Mouse (Mus musculus) liver, embryonic 12.5 days (tissue): ENCODE measurements around the gene Ces2c. TPM values are rescaled to one million over a fixed set of nuclear protein-coding genes. Genes with fewer than 3 reads are reported as not detected.
"Not testable (repeated sequence)": the region's sequence is repeated elsewhere in the genome, so short reads cannot be mapped to it uniquely, and the experiment has no call there.

Experiments used
- ATAC-seq: fragments of 200-750 bp; cut with Nextera tagmentation; 2 replicates; pipeline ENCODE4 v1.8.0; 2017; ENCODE audit warnings: moderate number of reproducible peaks, mild to moderate bottlenecking, moderate library complexity
- H3K27ac ChIP-seq: fragments of 300-500 bp; sonication (generic); 2 replicates; pipeline ENCODE4 v1.5.1; 2016; ENCODE audit warnings: mild to moderate bottlenecking
- H3K27me3 ChIP-seq: fragments of 300-500 bp; sonication (generic); replicated peaks from 2 replicates; pipeline ENCODE4 v1.6.1; 2016; ENCODE audit warnings: mild to moderate bottlenecking, moderate library complexity
- H3K36me3 ChIP-seq: fragments of 300-500 bp; sonication (generic); 2 replicates; pipeline ENCODE4 v1.6.1; 2016; ENCODE audit warnings: mild to moderate bottlenecking, moderate library complexity
- H3K4me1 ChIP-seq: fragments of 300-500 bp; sonication (generic); 2 replicates; pipeline ENCODE4 v1.6.1; 2016
- H3K4me2 ChIP-seq: fragments of 300-500 bp; sonication (generic); 2 replicates; pipeline ENCODE4 v1.6.1; 2016; ENCODE audit warnings: mild to moderate bottlenecking, moderate library complexity
- H3K4me3 ChIP-seq: fragments of 300-500 bp; sonication (generic); 2 replicates; pipeline ENCODE4 v1.5.1; 2016; ENCODE audit warnings: mild to moderate bottlenecking, moderate library complexity
- H3K9ac ChIP-seq: fragments of 300-500 bp; sonication (generic); 2 replicates; pipeline ENCODE4 v1.6.1; 2016; ENCODE audit warnings: mild to moderate bottlenecking, moderate library complexity
- H3K9me3 ChIP-seq: fragments of 300-500 bp; sonication (generic); replicated peaks from 2 replicates; pipeline ENCODE4 v1.6.1; 2016; ENCODE audit warnings: mild to moderate bottlenecking, moderate library complexity
- WGBS: fragments of 180-500 bp; shearing (Covaris S2); methylation state at CpG from one replicate; pipeline ENCODE4 v1.1.7; 2016; ENCODE audit not compliant: insufficient replicate concordance; 5-methylcytosine and 5-hydroxymethylcytosine counted together
- polyA plus RNA-seq: library from polyadenylated mRNA; unstranded; fragments of >200 nt; fragmentation: Nextera tagmentation; extraction: Ambion mirVana; gene quantifications from 2 replicates; pipeline ENCODE4 v1.2.1, GENCODE M21; 2016

Ces2c gene
- not detected in 2 replicates for polyA plus RNA-seq

DNA sequence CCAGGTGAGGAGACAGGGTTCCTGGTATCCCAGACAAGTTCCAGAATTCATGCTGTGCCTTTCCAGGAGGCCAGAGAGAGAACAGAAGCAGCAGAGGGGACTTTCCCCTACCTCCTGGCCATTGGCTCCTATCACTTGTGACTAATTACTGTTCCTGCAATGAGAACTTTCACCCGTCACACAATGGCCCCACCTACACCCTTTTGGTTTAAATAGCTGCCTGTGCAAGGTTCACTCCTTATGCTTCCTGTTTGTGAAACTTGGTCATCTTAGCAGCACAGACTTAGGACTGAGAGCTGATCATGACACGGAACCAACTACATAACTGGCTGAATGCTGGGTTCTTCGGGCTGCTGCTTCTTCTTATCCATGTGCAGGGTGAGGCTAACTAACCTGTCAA lies at the start of gene Ces2c:
Ces2c (plus strand) TSS at position 238 of the 400 bp plus-strand sequence.
- Histone ChIP-seq H3K4me1 (no peaks in the 10 kb centered on the region), H3K36me3 (no peaks in the 10 kb centered on the region), H3K27me3 (no peaks in the 10 kb centered on the region), H3K9ac (no peak within 1 kb of the TSS), H3K4me3 (no peak within 1 kb of the TSS), H3K4me2 (no peak within 1 kb of the TSS), H3K27ac (no peak within 1 kb of the TSS), H3K9me3 (no peaks in the 10 kb centered on the region)
- no peak for ATAC-seq
- WGBS: 73% methylated on average over 3 of the region's 3 CpGs

DNA sequence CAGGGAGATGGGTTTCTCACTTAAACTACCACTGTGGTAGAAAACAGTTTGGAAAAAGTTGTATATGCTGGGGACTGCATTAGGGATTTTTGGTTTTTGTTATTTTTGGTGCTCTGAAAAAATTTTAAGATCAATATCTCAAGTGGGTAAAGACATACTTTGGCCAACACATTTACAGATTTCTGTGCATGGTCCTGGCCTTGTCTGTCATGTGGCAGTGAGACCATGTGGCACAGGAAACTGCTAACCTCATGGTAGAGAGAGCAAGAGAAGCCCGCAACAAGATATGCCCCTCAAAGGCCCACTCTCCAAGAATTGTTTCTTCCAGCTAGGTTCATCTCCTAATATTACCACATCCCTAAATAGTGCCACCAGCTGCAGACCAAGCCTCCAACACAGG lies 47.5 kb upstream of the Ces2c start:
- H3K9me3 ChIP-seq: no peaks in the 10 kb centered on the region
- H3K4me1 ChIP-seq: no peaks in the 10 kb centered on the region
- no peak overlapping the region for H3K9ac ChIP-seq
- WGBS: 77% methylated on average over 1 of the region's 1 CpGs
- no peak overlapping the region for H3K4me2 ChIP-seq
- H3K27me3 ChIP-seq: no peaks in the 10 kb centered on the region
- no peak overlapping the region for H3K27ac ChIP-seq
- ATAC-seq: no peak
- H3K4me3 ChIP-seq: no peak overlapping the region
- no peaks in the 10 kb centered on the region for H3K36me3 ChIP-seq

DNA sequence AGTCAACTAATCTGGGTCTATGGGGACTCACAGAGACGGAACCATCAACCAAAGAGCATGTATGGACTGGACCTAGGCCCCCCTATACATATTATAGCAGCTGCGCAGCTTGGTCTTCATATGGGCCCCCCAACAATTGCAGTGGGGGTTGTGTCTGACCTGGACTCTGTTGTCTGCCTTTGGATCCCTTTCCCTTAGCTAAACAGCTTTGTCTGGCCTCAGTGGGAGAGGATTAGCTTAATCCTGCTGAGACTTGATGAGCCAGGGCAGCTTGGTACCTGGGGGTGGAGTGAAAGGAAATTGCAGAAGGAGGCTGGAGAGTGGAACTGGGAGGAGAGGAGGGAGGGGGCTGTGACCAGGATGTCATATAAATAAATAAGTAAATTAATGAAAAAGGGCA lies 40.7 kb upstream of the Ces2c start:
- Histone ChIP-seq H3K9me3 (no peaks in the 10 kb centered on the region), H3K27ac (no peak overlapping the region), H3K36me3 (no peaks in the 10 kb centered on the region), H3K27me3 (no peaks in the 10 kb centered on the region), H3K4me1 (no peaks in the 10 kb centered on the region), H3K9ac (no peak overlapping the region), H3K4me2 (no peak overlapping the region), H3K4me3 (no peak overlapping the region)
- ATAC-seq: no peak
- 27% methylated on average over 2 of the region's 2 CpGs for WGBS

DNA sequence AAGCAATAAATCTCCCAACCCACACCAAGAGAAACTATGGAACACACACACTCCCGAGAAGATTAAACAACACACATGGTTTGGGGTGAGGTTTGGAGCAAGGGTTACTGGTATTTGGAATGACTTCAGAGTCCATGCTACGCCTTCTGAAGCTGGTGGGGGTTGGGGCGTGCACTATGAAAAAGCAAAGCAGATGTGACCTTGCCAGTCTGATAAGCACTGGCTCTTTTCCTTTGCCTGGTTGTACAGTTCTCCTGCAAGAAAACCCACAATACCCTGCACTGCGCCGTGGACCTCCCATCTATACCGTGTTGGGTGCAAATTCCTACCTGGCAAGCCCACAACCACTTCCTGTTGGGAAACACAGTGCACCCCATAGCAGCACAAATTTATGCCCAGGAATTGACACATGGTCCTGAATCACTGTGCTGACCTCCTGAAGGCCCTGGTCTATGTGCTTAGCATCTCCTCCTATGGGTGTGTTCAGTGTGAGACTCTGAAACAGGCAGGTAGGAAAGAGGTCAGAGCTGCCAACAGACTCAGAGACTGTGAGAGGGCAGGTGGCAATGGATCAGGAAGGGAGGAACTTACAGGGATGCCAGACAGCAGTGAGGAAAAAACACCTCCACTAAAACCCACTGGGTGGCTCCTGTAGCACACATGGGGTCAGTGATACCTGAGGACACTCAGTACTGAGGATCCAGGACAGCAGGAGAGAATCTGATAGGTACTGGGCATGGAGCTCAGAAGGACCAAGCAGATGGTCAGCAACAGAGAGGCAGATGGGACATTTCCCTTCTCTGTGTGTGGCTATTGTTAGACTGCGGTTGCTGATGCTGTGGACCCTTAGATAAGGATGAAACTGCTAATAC lies 38.1 kb upstream of the Ces2c start:
- Histone ChIP-seq H3K4me1 (no peaks in the 10 kb centered on the region), H3K9me3 (no peaks in the 10 kb centered on the region), H3K27me3 (no peaks in the 10 kb centered on the region), H3K9ac (no peak overlapping the region), H3K4me2 (no peak overlapping the region), H3K4me3 (no peak overlapping the region), H3K27ac (no peak overlapping the region), H3K36me3 (no peaks in the 10 kb centered on the region)
- ATAC-seq: no peak
- WGBS: 51% methylated on average over 7 of the region's 7 CpGs

DNA sequence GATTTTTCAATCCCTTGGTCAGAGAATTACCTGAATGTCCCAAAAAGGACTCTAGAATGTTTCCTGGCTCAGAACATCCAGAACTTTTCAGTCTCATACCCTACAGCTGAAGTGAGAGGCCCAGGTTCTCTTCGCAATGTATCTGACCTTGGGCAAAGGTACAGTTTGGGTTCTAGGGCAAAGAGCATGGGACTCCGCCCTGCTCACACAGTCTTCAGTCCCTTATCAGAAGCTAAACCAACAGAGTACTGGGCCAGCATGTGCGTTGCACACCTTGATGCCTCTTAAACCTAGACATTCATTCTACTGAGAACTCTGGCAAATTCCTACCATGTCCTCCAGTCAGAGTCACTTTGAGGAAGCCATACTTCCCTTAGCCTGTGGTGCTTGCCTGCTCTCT lies 37.4 kb upstream of the Ces2c start:
- H3K9me3 ChIP-seq: no peaks in the 10 kb centered on the region
- no peak overlapping the region for H3K4me3 ChIP-seq
- H3K4me2 ChIP-seq: no peak overlapping the region
- no peak for ATAC-seq
- no peaks in the 10 kb centered on the region for H3K27me3 ChIP-seq
- H3K4me1 ChIP-seq: no peaks in the 10 kb centered on the region
- no peaks in the 10 kb centered on the region for H3K36me3 ChIP-seq
- H3K27ac ChIP-seq: no peak overlapping the region
- 62% methylated on average over 3 of the region's 3 CpGs for WGBS
- no peak overlapping the region for H3K9ac ChIP-seq

DNA sequence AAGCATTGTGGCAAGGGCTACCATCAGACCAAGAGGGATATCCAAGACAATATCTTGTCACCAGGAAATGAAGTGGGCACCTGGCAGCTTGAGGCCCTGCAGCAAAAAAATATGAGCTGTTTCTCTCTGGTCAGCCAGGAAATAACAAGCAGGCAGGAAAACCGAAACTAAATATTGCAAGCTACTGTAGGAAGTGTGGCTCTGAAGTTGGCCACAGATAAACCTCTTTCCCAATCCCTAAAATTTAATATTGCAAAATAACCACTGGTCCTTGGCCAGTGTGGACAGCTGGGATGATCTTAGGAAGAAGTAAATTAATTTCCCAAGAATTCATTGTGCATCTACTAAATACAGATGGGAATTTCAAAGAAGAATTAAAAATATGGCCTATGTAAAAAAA lies 20.0 kb upstream of the Ces2c start:
- no peak for ATAC-seq
- Histone ChIP-seq H3K9ac (no peak overlapping the region), H3K27ac (no peak overlapping the region), H3K4me3 (no peak overlapping the region), H3K4me1 (no peaks in the 10 kb centered on the region), H3K4me2 (no peak overlapping the region), H3K36me3 (no peaks in the 10 kb centered on the region), H3K9me3 (no peaks in the 10 kb centered on the region), H3K27me3 (no peaks in the 10 kb centered on the region)
- 50% methylated on average over 1 of the region's 1 CpGs for WGBS

DNA sequence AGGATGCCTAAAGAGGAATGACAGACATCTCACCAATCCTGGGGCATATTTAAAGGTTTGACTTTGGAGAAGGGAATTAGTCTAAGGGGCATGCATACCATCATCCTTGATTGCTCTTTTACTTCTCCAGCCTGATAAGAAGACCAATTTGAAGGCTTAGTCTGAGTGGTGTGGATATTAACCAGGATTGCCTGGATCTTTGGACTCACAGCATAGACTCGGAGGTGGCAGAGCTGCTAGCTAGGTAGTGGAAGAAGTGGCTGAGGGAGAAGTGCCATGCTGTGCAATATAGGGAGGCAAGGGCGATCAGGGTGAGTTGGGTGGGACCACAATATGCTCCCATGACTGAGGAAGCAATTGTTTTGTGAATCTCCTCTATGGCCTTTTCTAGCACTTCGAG lies 18.6 kb upstream of the Ces2c start:
- Histone ChIP-seq H3K9me3 (no peaks in the 10 kb centered on the region), H3K4me3 (no peak overlapping the region), H3K9ac (no peak overlapping the region), H3K4me2 (no peak overlapping the region), H3K27me3 (no peaks in the 10 kb centered on the region), H3K4me1 (no peaks in the 10 kb centered on the region), H3K36me3 (no peaks in the 10 kb centered on the region), H3K27ac (no peak overlapping the region)
- WGBS: 57% methylated on average over 3 of the region's 3 CpGs
- ATAC-seq: no peak

DNA sequence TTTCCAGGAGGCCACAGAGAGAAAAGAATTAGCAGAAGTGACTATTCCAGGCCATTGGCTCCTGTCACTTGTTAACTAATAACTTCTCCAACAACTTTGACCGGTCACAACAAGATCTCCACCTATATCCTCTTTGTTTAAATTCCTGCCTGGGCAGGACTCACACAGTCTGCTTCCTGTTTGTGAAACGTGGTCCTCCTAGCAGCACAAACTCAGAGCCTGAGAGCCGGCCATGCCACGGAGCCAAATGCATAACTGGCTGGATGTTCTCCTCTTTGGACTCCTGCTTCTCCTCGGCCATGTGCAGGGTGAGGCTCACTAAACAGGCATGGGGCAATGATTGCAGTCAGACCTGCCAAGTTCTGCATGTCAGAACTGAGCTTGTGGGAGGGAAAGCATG lies 15.4 kb upstream of the Ces2c start, which contains the start of gene Ces2b:
Ces2b (plus strand) TSS at position 133 of the 400 bp plus-strand sequence.
- no peak within 1 kb of the TSS for H3K27ac ChIP-seq
- no peaks in the 10 kb centered on the region for H3K36me3 ChIP-seq
- no peaks in the 10 kb centered on the region for H3K4me1 ChIP-seq
- H3K4me2 ChIP-seq: no peak within 1 kb of the TSS
- H3K27me3 ChIP-seq: no peaks in the 10 kb centered on the region
- no peak within 1 kb of the TSS for H3K4me3 ChIP-seq
- no peaks in the 10 kb centered on the region for H3K9me3 ChIP-seq
- ATAC-seq: no peak
- H3K9ac ChIP-seq: no peak within 1 kb of the TSS
- 37% methylated on average over 5 of the region's 5 CpGs for WGBS

DNA sequence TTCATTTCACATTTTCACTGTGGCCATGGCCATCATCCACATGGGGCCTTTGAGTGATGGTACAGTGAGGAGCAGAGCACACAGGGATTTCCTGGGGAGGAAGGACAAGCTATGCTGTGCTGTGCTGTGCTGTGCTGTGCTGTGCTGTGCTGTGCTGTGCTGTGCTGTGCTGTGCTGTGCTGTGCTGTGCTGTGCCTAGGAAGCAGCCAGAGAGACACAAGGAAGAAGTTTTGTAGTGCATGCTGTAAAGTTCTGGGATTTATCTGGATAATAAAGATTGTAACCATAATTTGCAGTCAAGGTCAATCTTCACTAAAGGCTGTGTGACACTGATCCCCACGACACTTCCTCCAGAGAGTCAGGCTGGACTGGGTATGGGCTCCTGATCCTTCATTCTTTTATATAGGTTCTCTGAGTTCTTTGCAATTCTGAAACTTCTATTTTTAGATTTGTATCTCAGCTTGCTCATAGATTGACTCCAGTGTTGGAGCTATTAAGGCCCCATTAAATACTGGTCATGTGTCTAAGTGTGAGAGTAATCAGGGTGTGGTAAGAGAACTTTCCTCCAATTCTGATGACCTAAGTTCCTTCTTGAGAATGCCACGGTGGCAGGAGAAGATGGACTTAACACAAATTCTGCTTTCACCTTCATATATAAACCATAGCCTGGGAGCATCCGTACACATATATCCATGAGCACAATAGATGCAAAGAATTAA lies 5.3 kb upstream of the Ces2c start:
- H3K4me3 ChIP-seq: no peak overlapping the region
- H3K9ac ChIP-seq: no peak overlapping the region
- H3K9me3 ChIP-seq: no peaks in the 10 kb centered on the region
- H3K36me3 ChIP-seq: no peaks in the 10 kb centered on the region
- ATAC-seq: no peak
- no peaks in the 10 kb centered on the region for H3K4me1 ChIP-seq
- H3K27ac ChIP-seq: no peak overlapping the region
- WGBS: 58% methylated on average over 3 of the region's 3 CpGs
- H3K27me3 ChIP-seq: no peaks in the 10 kb centered on the region
- H3K4me2 ChIP-seq: no peak overlapping the region

DNA sequence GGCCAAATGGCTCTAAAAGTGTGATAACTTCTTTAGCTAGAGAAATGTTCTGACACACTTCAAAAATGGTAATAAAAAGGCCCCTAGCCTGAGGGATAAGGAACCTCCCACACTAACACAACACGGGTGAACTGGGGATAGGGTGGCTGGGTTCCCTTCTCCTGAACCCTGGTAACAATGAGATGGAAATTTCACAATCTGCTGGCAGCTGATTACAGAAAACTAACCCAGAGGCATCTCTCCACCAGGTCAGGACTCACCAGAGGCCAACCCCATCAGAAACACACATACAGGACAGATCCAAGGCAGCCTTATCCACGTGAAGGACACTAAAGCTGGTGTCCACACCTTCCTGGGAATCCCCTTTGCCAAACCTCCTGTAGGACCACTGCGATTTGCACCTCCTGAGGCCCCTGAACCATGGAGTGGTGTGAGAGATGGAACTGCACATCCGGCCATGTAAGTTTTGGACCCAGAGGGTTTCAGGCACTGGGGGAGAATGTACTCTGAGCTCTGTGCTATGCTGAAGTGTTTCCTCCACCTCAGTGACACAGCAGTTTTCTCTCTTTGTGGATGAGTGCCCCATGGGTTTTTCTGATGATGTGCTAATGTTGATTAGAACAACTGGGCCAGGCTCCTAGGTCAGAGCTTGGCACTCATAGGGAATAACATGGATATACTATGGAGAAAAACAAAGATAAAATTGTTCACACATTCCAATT lies 1.0 kb downstream of the Ces2c start:
- Histone ChIP-seq H3K4me2 (no peak overlapping the region), H3K9me3 (no peaks in the 10 kb centered on the region), H3K36me3 (no peaks in the 10 kb centered on the region), H3K4me3 (no peak overlapping the region), H3K27ac (no peak overlapping the region), H3K4me1 (no peaks in the 10 kb centered on the region), H3K27me3 (no peaks in the 10 kb centered on the region), H3K9ac (no peak overlapping the region)
- WGBS: 48% methylated on average over 4 of the region's 4 CpGs
- no peak for ATAC-seq

DNA sequence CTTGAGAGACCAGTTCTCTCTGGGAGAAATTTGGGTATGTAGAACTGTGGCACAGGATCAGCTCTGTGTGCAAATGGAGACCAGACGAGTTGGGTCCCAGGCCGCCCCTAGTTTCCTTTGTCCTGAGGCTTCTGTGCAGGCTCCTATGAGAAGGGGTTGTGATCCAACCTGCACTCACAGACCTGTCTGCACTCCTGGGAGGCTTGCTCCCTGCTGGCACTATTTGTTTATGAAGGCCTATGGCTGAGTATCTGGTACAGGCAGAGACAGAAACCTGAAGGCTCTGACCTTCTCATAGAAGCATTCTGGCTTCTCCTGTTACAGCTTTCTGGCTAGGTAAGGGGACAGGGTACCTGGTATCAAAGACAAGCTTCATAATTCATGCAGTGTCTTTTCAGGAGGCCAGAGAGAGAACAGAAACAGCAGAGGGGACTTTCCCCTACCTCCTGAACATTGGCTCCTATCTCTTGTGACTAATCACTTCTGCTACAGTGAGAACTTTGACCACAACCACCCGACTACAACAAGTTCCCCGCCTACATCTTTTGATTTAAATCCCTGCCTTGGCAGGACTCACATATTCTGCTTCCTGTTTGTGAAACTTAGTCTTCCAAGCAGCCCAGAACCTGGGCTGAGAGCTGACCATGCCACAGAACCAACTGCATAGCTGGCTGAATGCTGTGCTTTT lies 20.1 kb downstream of the Ces2c start:
- H3K27me3 ChIP-seq, H3K9me3 ChIP-seq, H3K27ac ChIP-seq, H3K9ac ChIP-seq, ATAC-seq, H3K36me3 ChIP-seq, H3K4me1 ChIP-seq, H3K4me3 ChIP-seq, H3K4me2 ChIP-seq: not testable (repeated sequence)
- WGBS: no CpG with 5 or more reads among the region's 4 CpGs
